Mouse (Mus musculus): Measurements from ENCODE around the gene Ugt2b36.
"Not testable (repeated sequence)": the region's sequence is repeated elsewhere in the genome, so short reads cannot be mapped to it uniquely, and the experiment has no call there.

Gene Ugt2b36

DNA sequence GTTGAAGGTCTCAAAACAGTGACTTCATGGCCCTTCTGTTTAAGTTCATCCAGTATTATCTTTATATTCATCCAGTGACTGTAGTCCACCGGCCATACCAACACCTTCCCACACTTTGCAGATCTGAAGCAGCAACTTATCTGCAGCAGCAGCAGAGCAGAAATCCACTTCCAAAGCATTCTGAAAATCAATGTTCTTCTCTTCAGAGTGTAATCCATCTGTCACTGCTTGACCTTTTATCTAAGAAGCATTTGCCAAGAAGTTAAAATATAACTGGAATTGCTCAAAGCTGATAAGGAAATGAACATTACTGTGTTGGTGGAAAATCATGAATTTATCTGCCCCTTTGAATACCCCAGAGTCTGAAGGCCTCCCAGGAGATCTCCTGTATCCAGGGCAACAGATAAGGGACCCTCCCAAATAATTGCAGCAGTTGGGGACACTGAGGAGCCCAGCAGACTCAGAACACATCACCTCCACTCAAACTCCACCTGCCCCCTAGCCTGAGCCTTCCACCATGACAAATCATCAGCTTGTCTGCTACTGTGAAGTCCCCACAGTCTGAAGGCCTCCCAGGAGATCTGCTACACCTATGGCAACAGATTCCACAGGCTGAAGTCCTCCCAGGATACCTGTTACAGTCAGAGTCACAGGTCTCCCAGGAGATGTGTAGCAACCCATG is at the start of gene Ugt2b36:
TSS of gene Ugt2b36 (minus strand) at position 210 of the 682 bp plus-strand sequence.
- DNase-seq (ENCODE audit: low read depth): no peak

DNA sequence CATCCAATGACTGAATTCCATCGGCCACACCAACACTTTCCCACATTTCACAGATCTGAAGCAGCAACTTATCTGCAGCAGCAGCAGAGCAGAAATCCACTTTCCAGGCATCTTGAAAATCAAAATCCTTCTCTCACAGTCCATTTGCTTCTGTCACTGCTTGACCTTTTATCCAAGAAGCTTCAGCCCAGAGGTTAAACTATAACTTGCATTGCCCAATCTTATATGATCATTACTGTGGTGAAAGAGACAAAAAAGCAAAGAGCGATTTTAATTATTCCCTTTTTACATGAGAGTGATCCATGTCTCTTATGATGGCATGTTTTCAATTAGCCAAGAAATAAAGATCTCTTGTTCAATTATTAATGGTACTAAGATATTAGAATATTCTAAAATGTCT is 47.8 kb upstream of the Ugt2b36 start, which contains the start of gene Ugt2b5:
TSS of gene Ugt2b5 (minus strand) at position 123 of the 400 bp plus-strand sequence.
- DNase-seq (ENCODE audit: low read depth): not testable (repeated sequence)

DNA sequence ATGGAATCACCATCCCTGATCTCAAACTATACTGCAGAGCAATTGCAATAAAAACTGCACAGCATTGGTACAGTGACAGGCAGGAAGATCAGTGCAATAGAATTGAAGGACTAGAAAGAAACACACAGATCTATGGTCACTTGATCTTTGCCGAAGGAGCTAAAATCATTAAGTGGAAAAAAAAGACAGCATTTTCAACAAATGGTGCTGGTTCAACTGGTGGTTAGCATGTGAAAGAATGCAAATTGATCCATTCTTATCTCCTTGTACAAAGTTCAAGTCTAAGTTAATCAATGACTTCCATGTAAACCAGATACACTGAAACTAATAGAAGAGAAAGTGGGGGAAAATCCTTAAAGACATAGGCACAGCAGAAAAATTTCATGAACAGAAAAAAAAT is 11.3 kb upstream of the Ugt2b36 start:
- not testable (repeated sequence) for DNase-seq (ENCODE audit: low read depth)

DNA sequence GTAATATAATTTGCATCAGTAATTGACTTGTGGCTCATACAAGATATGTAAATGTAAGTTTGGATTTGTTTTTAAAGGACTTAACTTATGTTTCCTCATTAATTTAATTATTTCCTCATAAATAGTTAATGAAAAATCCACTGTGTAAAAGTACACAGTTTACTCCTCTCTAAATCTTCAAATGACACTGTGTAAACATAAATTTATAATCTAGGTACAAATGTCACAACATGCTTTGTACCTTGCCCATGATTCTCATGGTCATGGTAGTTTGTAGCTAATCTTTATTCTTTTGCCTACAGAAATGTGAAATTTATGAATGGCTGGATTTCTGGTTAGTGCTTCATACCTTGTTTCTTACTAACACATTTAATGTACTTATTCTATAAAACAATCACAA is 1.2 kb downstream of the Ugt2b36 start:
- DNase-seq (ENCODE audit: low read depth): no peak

DNA sequence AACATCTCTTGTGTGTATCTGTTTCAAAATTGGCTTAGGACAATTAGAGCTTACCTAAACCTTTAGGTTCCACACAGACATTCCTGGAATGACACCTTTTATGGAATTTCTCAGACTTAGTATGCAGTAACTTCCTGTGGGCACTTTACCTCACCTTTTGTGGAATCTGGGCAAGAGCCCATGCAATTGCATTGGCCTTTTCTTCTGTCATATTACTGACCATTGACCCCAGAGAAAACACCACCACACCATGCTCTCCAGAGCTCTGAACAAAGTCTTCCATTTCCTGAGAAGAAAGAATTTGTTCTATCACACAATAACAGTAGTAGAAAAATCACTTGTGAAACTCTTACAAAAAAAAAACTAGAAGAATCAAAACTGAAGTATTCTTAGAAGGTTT is 3.1 kb downstream of the Ugt2b36 start:
- DNase-seq (ENCODE audit: low read depth): no peak

DNA sequence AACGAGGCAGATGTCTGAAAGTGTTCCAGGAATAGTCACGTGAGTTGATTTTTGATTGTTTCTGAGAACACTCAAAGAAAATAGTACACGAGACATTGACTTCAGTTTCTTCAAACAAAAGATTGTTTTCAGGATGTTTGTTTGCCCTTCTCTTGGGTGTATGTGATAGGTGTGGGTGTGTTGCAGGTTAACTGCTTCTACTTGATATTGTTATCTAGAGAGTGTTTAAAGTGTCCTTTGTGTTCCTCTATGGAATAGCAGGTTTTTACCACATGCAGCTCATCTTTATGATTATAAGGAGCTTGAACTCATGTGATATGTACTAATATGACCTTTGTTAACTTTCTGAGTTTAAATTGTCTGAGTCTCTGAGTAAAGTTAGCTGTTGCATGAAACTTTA is 6.1 kb downstream of the Ugt2b36 start:
- no peak for DNase-seq (ENCODE audit: low read depth)

DNA sequence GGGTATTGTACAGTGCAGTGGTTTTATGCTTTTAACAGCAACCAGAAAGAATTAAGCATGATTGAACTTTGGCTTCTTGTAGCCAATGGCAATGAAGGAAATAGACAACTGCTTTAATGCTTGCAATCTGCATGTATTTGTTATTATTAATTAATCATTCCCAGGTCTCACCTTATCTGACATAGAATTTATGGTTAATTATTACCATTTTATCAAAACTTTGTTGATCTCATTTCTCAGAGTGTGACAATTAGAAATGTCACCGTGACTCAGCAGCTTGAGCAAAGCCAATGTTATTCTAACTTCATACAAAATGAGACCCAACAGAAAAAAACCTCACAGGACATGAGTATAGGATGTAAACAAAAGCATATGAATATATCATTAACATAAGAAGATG is 61.7 kb downstream of the Ugt2b36 start:
- no peak for DNase-seq (ENCODE audit: low read depth)

DNA sequence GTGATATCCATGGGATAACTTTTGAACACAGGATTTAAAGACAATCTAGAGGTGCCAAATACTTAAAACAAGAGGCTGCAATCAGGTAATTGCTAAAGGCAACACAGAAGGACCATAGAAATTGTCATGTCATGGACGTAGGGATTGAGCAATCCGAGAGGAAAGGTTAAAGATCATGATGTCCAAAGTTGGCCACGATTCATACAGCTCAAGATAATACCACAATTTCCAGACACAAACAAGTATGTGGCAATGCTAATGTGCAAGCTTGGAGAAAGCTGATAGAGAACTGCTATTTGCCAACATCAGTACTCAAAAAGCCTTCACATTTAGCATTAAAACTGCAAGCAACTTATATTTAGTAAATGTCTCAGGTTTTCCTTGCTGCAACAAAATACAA is 65.0 kb downstream of the Ugt2b36 start:
- no peak for DNase-seq (ENCODE audit: low read depth)
